Mouse (Mus musculus): Measurements from ENCODE around the gene Cwc22.

DNA sequence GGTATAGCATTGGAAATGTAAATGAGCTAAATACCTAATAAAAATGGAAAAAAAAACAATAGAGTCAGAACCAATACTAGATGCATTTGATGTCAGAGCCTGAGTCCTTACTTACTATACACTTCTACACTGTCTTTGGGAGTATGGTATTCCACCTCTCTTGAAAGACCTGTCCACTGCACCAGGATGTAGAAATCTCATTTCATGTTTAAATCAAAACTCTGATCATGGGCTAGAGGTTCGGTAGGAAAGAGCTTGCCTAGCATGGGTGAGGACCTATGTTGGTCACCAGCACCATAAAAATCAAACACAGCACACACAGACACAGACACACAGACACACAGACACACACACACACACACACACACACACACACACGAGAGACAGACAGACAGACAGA is 73.5 kb downstream of the Cwc22 start:
- TF ChIP-seq GATA1 (IDR thresholded peaks at IDR 0.05; ENCODE audit: low read length) = no peak
- no peak for TF ChIP-seq TAL1 (IDR thresholded peaks at IDR 0.05; ENCODE audit: low read length)

Measured in erythroblast, embryonic 14.5 days (primary cell).